Mouse (Mus musculus) lung, postnatal 0 days (tissue): ENCODE measurements around the gene Lmln. TPM values are rescaled to one million over a fixed set of nuclear protein-coding genes. Genes with fewer than 3 reads are reported as not detected.
"Not testable (repeated sequence)": the region's sequence is repeated elsewhere in the genome, so short reads cannot be mapped to it uniquely, and the experiment has no call there.

Experiments
- ATAC-seq: fragments of 200-750 bp; cut with Nextera tagmentation; 2 replicates; pipeline ENCODE4 v1.8.0; 2017; ENCODE audit warnings: moderate library complexity
- DNase-seq: peaks from one replicate; pipeline ENCODE4 v3.0.0-alpha.2; 2016; ENCODE audit warnings: low spot score
- H3K27ac ChIP-seq: fragments of 300-500 bp; sonication (generic); 2 replicates; pipeline ENCODE4 v1.5.1; 2014; ENCODE audit warnings: antibody characterized with exemption, mild to moderate bottlenecking, low read length, mixed read lengths
- H3K27me3 ChIP-seq: fragments of 300-500 bp; sonication (generic); replicated peaks from 2 replicates; pipeline ENCODE4 v1.6.1; 2014; ENCODE audit warnings: low read length, mixed read lengths; ENCODE audit not compliant: insufficient read depth
- H3K36me3 ChIP-seq: fragments of 300-500 bp; sonication (generic); 2 replicates; pipeline ENCODE4 v1.6.1; 2014; ENCODE audit warnings: low read length, mixed read lengths; ENCODE audit not compliant: insufficient read depth
- H3K4me1 ChIP-seq: fragments of 300-500 bp; sonication (generic); 2 replicates; pipeline ENCODE4 v1.6.1; 2014; ENCODE audit warnings: antibody characterized with exemption, low read depth, low read length, mixed read lengths; ENCODE audit not compliant: insufficient read depth
- H3K4me2 ChIP-seq: fragments of 300-500 bp; sonication (generic); replicated peaks from 2 replicates; pipeline ENCODE4 v1.6.1; 2014; ENCODE audit warnings: low read depth, mild to moderate bottlenecking, low read length, moderate library complexity, mixed read lengths
- H3K4me3 ChIP-seq: fragments of 300-500 bp; sonication (generic); 2 replicates; pipeline ENCODE4 v1.5.1; 2014; ENCODE audit warnings: low read depth, low read length
- H3K9ac ChIP-seq: fragments of 300-500 bp; sonication (generic); replicated peaks from 2 replicates; pipeline ENCODE4 v1.6.1; 2014; ENCODE audit warnings: low read depth, mild to moderate bottlenecking
- H3K9me3 ChIP-seq: fragments of 300-500 bp; sonication (generic); 2 replicates; pipeline ENCODE4 v1.6.1; 2016; ENCODE audit warnings: low read length, mixed read lengths
- CTCF ChIP-seq: IDR thresholded peaks from 2 replicates; pipeline ENCODE4 v1.5.1; 2016; ENCODE audit warnings: antibody characterized with exemption, mild to moderate bottlenecking
- EP300 ChIP-seq: IDR thresholded peaks from 2 replicates; pipeline ENCODE4 v1.6.1; 2016; ENCODE audit warnings: antibody characterized with exemption, mild to moderate bottlenecking, control low read depth
- WGBS: fragments of 180-500 bp; shearing (Covaris S2); extraction: QIAGEN DNeasy Blood & Tissue Kit; methylation state at CpG from one replicate; pipeline ENCODE4 v1.1.7; 2014; 5-methylcytosine and 5-hydroxymethylcytosine counted together
- polyA plus RNA-seq: library from polyadenylated mRNA; unstranded; fragments of >200 nt; fragmentation: Nextera tagmentation; extraction: Ambion mirVana; gene quantifications from 2 replicates; pipeline ENCODE4 v1.2.1, GENCODE M21; 2015

Gene Lmln
- polyA plus RNA-seq, 1 experiment from 2014 or later: 1.1 TPM

GRCm38 (mm10) chr16:33130731-33131130 is 68.4 kb downstream of the Lmln start:
- DNase-seq (peak; percentile 85), ATAC-seq (peak; percentile 85)
- WGBS: 15% methylated on average over 4 of the region's 4 CpGs
- Histone ChIP-seq H3K9me3 (no peaks in the 10 kb centered on the region), H3K4me2 (no peak overlapping the region), H3K36me3 (no peaks in the 10 kb centered on the region), H3K4me3 (no peak overlapping the region), H3K27me3 (no peaks in the 10 kb centered on the region), H3K4me1 (no peaks in the 10 kb centered on the region), H3K27ac (no peak overlapping the region), H3K9ac (no peak overlapping the region)
- no peak for TF ChIP-seq EP300

GRCm38 (mm10) chr16:33133186-33133585 is 70.9 kb downstream of the Lmln start:
- Histone ChIP-seq H3K4me2 (no peak overlapping the region), H3K4me3 (no peak overlapping the region), H3K9ac (no peak overlapping the region), H3K27me3 (no peaks in the 10 kb centered on the region), H3K9me3 (no peaks in the 10 kb centered on the region), H3K27ac (no peak overlapping the region), H3K36me3 (no peaks in the 10 kb centered on the region), H3K4me1 (no peaks in the 10 kb centered on the region)
- WGBS: 75% methylated on average over 13 of the region's 13 CpGs
- TF ChIP-seq EP300 (no peak), CTCF (no peak)
- DNase-seq: no peak
- ATAC-seq: no peak

GRCm38 (mm10) chr16:33135167-33135566 is 72.8 kb downstream of the Lmln start:
- Histone ChIP-seq H3K4me2 (no peak overlapping the region), H3K9ac (no peak overlapping the region), H3K27ac (no peak overlapping the region), H3K4me3 (no peak overlapping the region), H3K27me3 (no peaks in the 10 kb centered on the region), H3K9me3 (no peaks in the 10 kb centered on the region), H3K36me3 (no peaks in the 10 kb centered on the region), H3K4me1 (no peaks in the 10 kb centered on the region)
- WGBS: 52% methylated on average over 4 of the region's 4 CpGs
- no peak for ATAC-seq
- DNase-seq: no peak
- TF ChIP-seq EP300 (no peak), CTCF (no peak)

GRCm38 (mm10) chr16:33139061-33139460 is 76.7 kb downstream of the Lmln start:
- H3K9ac ChIP-seq, H3K27ac ChIP-seq, H3K36me3 ChIP-seq, H3K4me2 ChIP-seq, H3K4me3 ChIP-seq, H3K4me1 ChIP-seq, ATAC-seq, H3K27me3 ChIP-seq, DNase-seq, H3K9me3 ChIP-seq: not testable (repeated sequence)
- 81% methylated on average over 6 of the region's 7 CpGs for WGBS

- WGBS: 53% methylated on average over 3 of the region's 3 CpGs
- no peak overlapping the region for H3K4me2 ChIP-seq
- no peak overlapping the region for H3K9ac ChIP-seq
These were observed 79.5 kb downstream of the Lmln start for GRCm38 (mm10) chr16:33141758-33142280.

DNA sequence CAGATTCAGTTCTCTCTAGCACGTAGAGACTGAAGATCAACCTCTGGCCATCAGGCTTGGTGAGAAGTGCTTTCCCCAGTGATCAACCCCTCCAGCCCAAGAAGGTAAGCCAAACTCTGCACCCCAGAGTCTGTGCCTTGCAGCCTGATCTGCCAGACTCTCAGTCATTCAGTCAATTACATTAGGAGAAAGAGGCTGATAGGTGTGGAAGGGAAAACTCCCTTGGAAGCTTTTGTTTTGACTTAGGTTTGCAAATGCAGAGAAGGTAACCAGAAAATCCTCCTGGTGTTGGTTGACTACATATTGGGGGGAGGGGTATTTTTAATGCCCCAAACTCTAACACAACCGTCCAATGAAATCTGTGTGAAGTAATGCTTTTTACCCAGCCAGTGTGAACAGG is 81.1 kb downstream of the Lmln start:
- TF ChIP-seq EP300 (no peak), CTCF (no peak)
- Histone ChIP-seq H3K4me3 (no peak overlapping the region), H3K36me3 (no peaks in the 10 kb centered on the region), H3K27me3 (no peaks in the 10 kb centered on the region), H3K4me1 (no peaks in the 10 kb centered on the region), H3K9ac (no peak overlapping the region), H3K27ac (no peak overlapping the region), H3K4me2 (no peak overlapping the region), H3K9me3 (no peaks in the 10 kb centered on the region)
- ATAC-seq (no peak), DNase-seq (no peak)
- 48% methylated on average over 2 of the region's 2 CpGs for WGBS

More at GRCm38 (mm10) chr16:33141758-33142280, 79.5 kb downstream of the Lmln start:
- H3K36me3 ChIP-seq: no peaks in the 10 kb centered on the region
- no peaks in the 10 kb centered on the region for H3K9me3 ChIP-seq
- ATAC-seq (no peak), DNase-seq (no peak)
- H3K4me3 ChIP-seq: no peak overlapping the region
- no peaks in the 10 kb centered on the region for H3K27me3 ChIP-seq
- H3K4me1 ChIP-seq: no peaks in the 10 kb centered on the region
- TF ChIP-seq EP300 (no peak), CTCF (no peak)
- H3K27ac ChIP-seq: no peak overlapping the region

DNA sequence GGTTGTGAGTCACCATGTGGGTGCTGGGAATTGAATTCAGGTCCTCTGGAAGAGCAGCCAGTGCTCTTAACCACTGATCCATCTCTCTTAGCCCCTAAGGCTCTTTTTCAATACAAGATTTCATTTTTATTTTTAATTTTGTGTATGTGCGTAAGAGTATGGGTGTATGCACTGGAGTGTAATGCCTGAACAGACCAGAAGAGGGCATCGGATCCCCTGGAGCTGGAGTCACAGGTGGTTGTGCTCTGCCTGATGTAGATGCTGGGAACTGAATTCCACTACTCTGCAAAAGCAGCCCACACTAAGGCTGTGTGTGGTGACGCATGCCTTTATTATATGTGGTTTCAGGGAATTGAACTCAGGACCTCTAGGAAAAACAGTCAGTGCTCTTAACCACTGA is 83.9 kb downstream of the Lmln start:
- H3K4me2 ChIP-seq: no peak overlapping the region
- no peaks in the 10 kb centered on the region for H3K9me3 ChIP-seq
- H3K27ac ChIP-seq: no peak overlapping the region
- TF ChIP-seq EP300: no peak
- H3K4me1 ChIP-seq: no peaks in the 10 kb centered on the region
- H3K4me3 ChIP-seq: no peak overlapping the region
- DNase-seq: no peak
- H3K9ac ChIP-seq: no peak overlapping the region
- H3K36me3 ChIP-seq: no peaks in the 10 kb centered on the region
- no peaks in the 10 kb centered on the region for H3K27me3 ChIP-seq
- WGBS: 96% methylated on average over 3 of the region's 3 CpGs
- ATAC-seq: no peak
